ENCODE assay signal across 8 mouse cellular contexts in the genomic region with DNA sequence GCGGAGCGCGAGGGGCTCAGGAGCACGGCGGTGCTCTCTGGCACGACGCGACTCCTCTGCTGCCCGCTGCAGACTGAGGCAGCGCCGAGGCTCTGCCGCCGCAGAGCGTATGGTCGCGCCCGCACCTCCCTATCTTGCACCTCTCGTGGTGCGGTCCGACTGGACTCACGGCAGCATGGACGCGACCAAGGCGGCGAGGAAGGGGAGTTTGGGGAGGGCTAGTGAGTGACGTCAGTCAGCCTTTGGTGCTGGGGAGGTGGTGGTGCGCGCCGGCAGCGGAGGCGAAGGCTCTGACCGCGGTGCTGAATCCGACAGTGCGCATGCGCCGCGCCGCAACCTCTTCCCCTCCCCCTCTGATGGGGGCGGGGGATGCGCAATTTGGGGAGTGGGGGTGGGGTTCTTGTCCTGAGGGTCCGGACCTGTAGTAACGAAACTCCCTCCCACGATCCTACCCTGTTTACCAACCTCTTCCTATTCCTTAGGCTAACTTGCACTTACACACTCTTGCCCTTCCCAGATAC. TPM values are rescaled to one million over a fixed set of nuclear protein-coding genes. Genes with fewer than 3 reads are reported as not detected.
DNase-seq lines count a peak whose midpoint lies in the region; ATAC-seq and TF ChIP-seq lines count a peak whose summit lies in the region.

A gene (minus strand): TSS at position 161 of the 521 bp plus-strand sequence.

- no peak within 1 kb of the TSS for H3ac ChIP-seq in myocyte (ENCODE audit: control insufficient read depth, insufficient read length)

- TF ChIP-seq POLR2A in myocyte (IDR thresholded peaks at IDR 0.05; ENCODE audit: insufficient read length, low read depth), result peak; percentile 69

- peak within 1 kb of the TSS; percentile 72 for H3K4me2 ChIP-seq in heart, embryonic 14.5 days (ENCODE audit: low read length)
- peak within 1 kb of the TSS; percentile 75 for H3K4me2 ChIP-seq in liver, embryonic 11.5 days
- H3K4me2 ChIP-seq in myocyte (ENCODE audit: low read depth), result peak within 1 kb of the TSS; percentile 64

- no peaks in the 10 kb centered on the region for H3K79me2 ChIP-seq in myocyte (ENCODE audit: control insufficient read depth, insufficient read depth)

- H3K27me3 ChIP-seq in heart, embryonic 14.5 days (ENCODE audit: control insufficient read depth, insufficient read depth, low read length), result peaks cover 5% of the 10 kb centered on the region
- H3K27me3 ChIP-seq in liver, embryonic 11.5 days (replicated peaks; ENCODE audit: control insufficient read depth, insufficient read depth, low read length), result peaks cover 27% of the 10 kb centered on the region
- H3K27me3 ChIP-seq in myocyte (ENCODE audit: control insufficient read depth, insufficient read depth, insufficient read length), result no peaks in the 10 kb centered on the region

- 25% methylated on average over 31 of the region's 44 CpGs for WGBS in heart, embryonic 14.5 days
- WGBS in liver, embryonic 11.5 days, result 9% methylated on average over 39 of the region's 44 CpGs

- no peak within 1 kb of the TSS; the same call in 1 of the 2 replicates for H3K9ac ChIP-seq in heart, embryonic 14.5 days (ENCODE audit: low read length)
- no peak within 1 kb of the TSS for H3K9ac ChIP-seq in liver, embryonic 11.5 days (ENCODE audit: low read depth, low read length)

- no peaks in the 10 kb centered on the region for H3K9me3 ChIP-seq in heart, embryonic 14.5 days (ENCODE audit: control insufficient read depth, low read length)
- no peaks in the 10 kb centered on the region for H3K9me3 ChIP-seq in liver, embryonic 11.5 days (ENCODE audit: control insufficient read depth, low read length)

- DNase-seq in B cell, adult 2 months, result peak; percentile 76 to 79
- DNase-seq in brain, adult 2 months (ENCODE audit: low read depth, low spot score), result peak; percentile 98
- peak; percentile 41 for DNase-seq in fibroblast of lung, adult 2 months (ENCODE audit: low read depth)
- DNase-seq in kidney, postnatal 10 days, result peak; percentile 85
- peak; percentile 58 for DNase-seq in liver, embryonic 11.5 days (ENCODE audit: low spot score)
- peak; percentile 49 to 73 for DNase-seq in spleen, postnatal 4 days (ENCODE audit: low spot score in 2 of 2)

- ATAC-seq in heart, embryonic 14.5 days (ENCODE audit: insufficient number of reproducible peaks, insufficient read depth, low FRiP score, low read depth), result peak; percentile 75
- ATAC-seq in liver, embryonic 11.5 days (replicated peaks; ENCODE audit: low FRiP score), result peak; percentile 71

- no peaks in the 10 kb centered on the region for H3K36me3 ChIP-seq in heart, embryonic 14.5 days (ENCODE audit: control insufficient read depth, insufficient read depth, low read length)
- H3K36me3 ChIP-seq in liver, embryonic 11.5 days (ENCODE audit: control insufficient read depth, insufficient read depth, low read length), result no peaks in the 10 kb centered on the region
- H3K36me3 ChIP-seq in myocyte (ENCODE audit: control insufficient read depth, insufficient read depth), result no peaks in the 10 kb centered on the region

- peak within 1 kb of the TSS; percentile 41 to 49 for H3K4me3 ChIP-seq in heart, embryonic 14.5 days (ENCODE audit: control insufficient read depth in 1 of 2, insufficient read depth in 1 of 2, low read depth in 1 of 2, low read length in 2 of 2)
- H3K4me3 ChIP-seq in liver, embryonic 11.5 days (ENCODE audit: low read depth, low read length), result peak within 1 kb of the TSS; percentile 45
- peak within 1 kb of the TSS; percentile 21 for H3K4me3 ChIP-seq in myocyte

- no peak within 1 kb of the TSS for H3K27ac ChIP-seq in heart, embryonic 14.5 days (replicated peaks in 1 of 2; ENCODE audit: control insufficient read depth in 1 of 2, insufficient read depth in 1 of 2, low read depth in 2 of 2, low read length in 2 of 2)
- no peak within 1 kb of the TSS for H3K27ac ChIP-seq in liver, embryonic 11.5 days (ENCODE audit: low read depth, low read length)

- H3K4me1 ChIP-seq in heart, embryonic 14.5 days (ENCODE audit: control insufficient read depth in 2 of 2, insufficient read depth in 2 of 2, low read length in 2 of 2), result no peaks in the 10 kb centered on the region
- H3K4me1 ChIP-seq in liver, embryonic 11.5 days (replicated peaks; ENCODE audit: control insufficient read depth, insufficient read depth, low read length), result no peaks in the 10 kb centered on the region

TF ChIP-seq in myocyte, 11 proteins besides CTCF, POLR2A, EP300 and RAD21:
- TF ChIP-seq MYOG (IDR thresholded peaks at IDR 0.05; ENCODE audit: control insufficient read depth in 1 of 3, insufficient read depth in 1 of 3, insufficient read length in 2 of 3, low read depth in 2 of 3) (peak in 1 of 3 experiments; percentile 3), REST (IDR thresholded peaks at IDR 0.05; ENCODE audit: insufficient read depth, insufficient read length) (peak; percentile 90), USF1 (IDR thresholded peaks at IDR 0.05; ENCODE audit: low read depth) (no peak), POLR2AphosphoS2 (IDR thresholded peaks at IDR 0.05; ENCODE audit: insufficient read length, low read depth) (peak; percentile 55)
TF ChIP-seq in myocyte: peak in this region for 3.

RNA-seq across cellular contexts. Expression of the gene that starts here (rescaled TPM):
- 0.08 and 0.38 TPM in 2 replicates for polyA plus RNA-seq in heart, embryonic 14.5 days (2014; fragmentation: Nextera tagmentation; extraction: Ambion mirVana)
- polyA plus RNA-seq in liver, embryonic 11.5 days (2014; fragmentation: Nextera tagmentation; extraction: Ambion mirVana), result 0.48 and 0.60 TPM in 2 replicates
- polyA plus RNA-seq in myocyte (2012; fragmentation: generic; extraction: Trizol), result 8.1 TPM

Comparison
In these comparisons a context has a peak if more than half of its experiments do, and no peak if none do; other contexts are left out.
1. Peak in ATAC-seq, H3K4me3 ChIP-seq and H3K4me2 ChIP-seq in heart, embryonic 14.5 days; RNA of the gene not detected or under 1 TPM.
2. Peak in DNase-seq, ATAC-seq, H3K4me3 ChIP-seq and H3K4me2 ChIP-seq in liver, embryonic 11.5 days; RNA of the gene not detected or under 1 TPM.
3. DNase-seq: peak in every context shown above with its lines; median percentile 98 in brain, adult 2 months; 85 in kidney, postnatal 10 days; 78 in B cell, adult 2 months; 61 in spleen, postnatal 4 days; 58 in liver, embryonic 11.5 days; 41 in fibroblast of lung, adult 2 months.